Mouse (Mus musculus) stomach, adult 2 months (tissue): ENCODE measurements around the gene Btbd35f9. TPM values are rescaled to one million over a fixed set of nuclear protein-coding genes. Genes with fewer than 3 reads are reported as not detected.

Experiments used
- polyA plus RNA-seq: library from polyadenylated mRNA; depleted of rRNA; stranded (reverse); fragments of >200 nt; gene quantifications from 2 replicates; pipeline ENCODE4 v1.2.3, GENCODE M21; 2012; rRNA removed

Btbd35f9 gene
- polyA plus RNA-seq: not detected in 2 replicates

GRCm38 (mm10) chrX:34161399-34161798 is at the start of gene Btbd35f9:
Btbd35f9 (minus strand) TSS chrX:34161499.

Other genes starting within 250 kb of the Btbd35f9 start
- gene Btbd35f6, start 205.0 kb downstream of the Btbd35f9 start, polyA plus RNA-seq: not detected in 2 replicates
- not detected in 2 replicates for gene Gm21870, start 174.7 kb downstream of the Btbd35f9 start, polyA plus RNA-seq
- not detected in 2 replicates for gene Spin2g, start 77.2 kb upstream of the Btbd35f9 start, polyA plus RNA-seq